Mouse (Mus musculus): ENCODE measurements at regions not wholly inside any gene's neighbourhood (a gene's known extent, or its start where the extent isn't known, plus 50 kb on each side); places are given as distances from the start of the nearest gene placed in this dataset.
"Not testable (repeated sequence)": the region's sequence is repeated elsewhere in the genome, so short reads cannot be mapped to it uniquely, and the experiment has no call there.

DNA sequence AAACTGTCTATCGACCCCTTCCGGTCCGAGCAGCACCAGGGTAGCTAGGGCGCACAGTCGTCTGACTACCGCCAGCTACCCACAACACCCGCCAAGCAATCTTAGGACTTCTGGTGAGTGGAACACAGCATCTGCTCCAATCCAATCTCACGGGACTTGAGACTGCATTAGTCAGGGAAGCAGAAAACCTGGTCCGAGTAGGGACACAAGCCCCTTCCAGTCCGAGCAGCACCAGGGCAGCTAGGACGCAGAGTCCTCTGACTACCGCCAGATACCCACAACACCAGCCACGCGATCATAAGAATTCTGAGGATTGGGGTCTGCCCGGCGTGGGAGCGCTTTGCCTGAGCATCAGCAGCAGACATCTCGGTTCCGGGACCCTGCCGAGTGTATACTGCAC is 79.6 kb downstream of the Gm10715 start:
- not testable (repeated sequence) for DNase-seq

DNA sequence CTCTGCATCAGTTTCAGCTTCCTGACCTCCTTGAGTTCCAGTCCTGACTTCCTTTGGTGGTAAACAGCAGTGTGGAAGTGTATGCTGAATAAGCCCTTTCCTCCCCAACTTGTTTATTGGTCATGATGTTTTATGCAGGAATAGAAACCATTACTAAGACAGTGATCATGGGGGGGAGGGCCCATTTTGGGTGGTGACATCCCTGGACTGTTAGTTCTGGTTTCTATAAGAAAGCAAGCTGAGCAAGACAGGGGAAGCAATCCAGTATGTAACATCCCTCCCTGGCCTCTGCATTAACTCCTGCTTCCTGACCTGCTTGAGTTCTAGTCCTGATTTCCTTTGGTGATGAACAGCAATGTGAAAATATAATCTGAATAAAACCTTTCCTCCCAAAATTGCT is 124.5 kb downstream of the Gm10715 start:
- DNase-seq = no peak

DNA sequence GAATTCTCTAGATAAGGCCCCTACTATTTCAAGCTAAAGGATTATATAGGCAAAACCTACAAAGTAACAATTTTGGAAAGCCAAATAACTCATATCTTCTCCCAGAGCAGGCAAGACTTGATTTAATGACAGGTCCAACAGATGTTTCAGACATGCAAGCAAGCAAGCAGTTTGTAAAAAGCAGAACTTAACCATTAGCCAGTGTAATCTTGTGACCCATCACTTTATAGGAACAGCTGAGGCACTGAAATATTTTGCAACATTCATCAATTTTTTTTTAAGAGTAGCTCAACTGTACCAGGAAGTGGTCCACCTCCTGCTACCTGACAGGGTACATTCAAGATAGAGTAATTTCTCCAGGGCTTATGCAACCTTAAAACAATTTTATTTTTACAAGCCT is 147.7 kb downstream of the Gm10715 start:
- no peak for DNase-seq

- peak in 1 of 2 experiments; percentile 2 for DNase-seq
These were observed 135.6 kb upstream of the Alkbh8 start for GRCm38 (mm10) chr9:3199151-3200018.

- DNase-seq = not testable (repeated sequence)
These were observed 135.0 kb upstream of the Alkbh8 start for GRCm38 (mm10) chr9:3200019-3200347.

GRCm38 (mm10) chr9:3208120-3208519 is 126.8 kb upstream of the Alkbh8 start:
- DNase-seq = not testable (repeated sequence)

- DNase-seq = peak; percentile 53 to 67
These were observed 76.3 kb upstream of the Alkbh8 start for GRCm38 (mm10) chr9:3258396-3259300.

DNA sequence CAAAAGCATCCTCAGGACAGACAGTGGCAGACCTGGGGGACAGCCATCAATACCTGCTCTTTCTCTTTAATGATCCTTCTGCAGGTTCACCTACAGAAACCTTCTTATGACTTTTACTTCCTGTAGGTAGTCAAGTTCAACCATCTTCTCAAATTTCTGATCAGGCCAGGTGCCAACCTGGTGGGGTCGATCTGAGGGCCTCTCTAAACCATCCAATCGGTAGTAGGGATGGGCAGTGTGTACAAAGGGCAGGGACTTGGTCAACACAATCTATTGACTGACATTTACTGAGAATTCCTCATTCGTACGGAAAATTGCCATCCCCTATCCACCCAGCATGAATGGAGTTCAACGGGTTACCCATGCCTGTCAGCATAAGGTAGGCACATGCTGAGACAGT is 74.8 kb upstream of the Alkbh8 start:
- no peak for DNase-seq

- DNase-seq = no peak
These were observed 74.1 kb upstream of the Alkbh8 start for GRCm38 (mm10) chr9:3260860-3261259.

DNA sequence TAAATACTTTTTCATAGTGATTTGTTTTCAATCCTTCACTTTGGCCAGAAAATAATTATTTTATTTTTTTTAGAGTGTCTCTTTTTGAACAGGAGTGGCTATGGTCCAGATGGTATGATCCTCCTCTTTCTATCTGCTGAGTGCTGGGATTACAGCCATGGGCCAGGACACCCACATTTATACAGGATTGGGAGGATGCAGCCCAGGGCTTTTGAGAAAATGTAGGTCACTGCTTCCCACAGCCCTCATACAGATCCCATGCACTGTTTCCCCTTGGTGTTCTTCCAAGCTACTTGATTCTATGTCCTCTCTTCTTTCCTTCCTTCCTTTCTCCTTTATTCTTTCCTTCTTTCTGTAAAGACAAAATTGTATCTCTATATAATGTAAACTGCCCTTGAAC is 70.5 kb upstream of the Alkbh8 start:
- no peak for DNase-seq

DNA sequence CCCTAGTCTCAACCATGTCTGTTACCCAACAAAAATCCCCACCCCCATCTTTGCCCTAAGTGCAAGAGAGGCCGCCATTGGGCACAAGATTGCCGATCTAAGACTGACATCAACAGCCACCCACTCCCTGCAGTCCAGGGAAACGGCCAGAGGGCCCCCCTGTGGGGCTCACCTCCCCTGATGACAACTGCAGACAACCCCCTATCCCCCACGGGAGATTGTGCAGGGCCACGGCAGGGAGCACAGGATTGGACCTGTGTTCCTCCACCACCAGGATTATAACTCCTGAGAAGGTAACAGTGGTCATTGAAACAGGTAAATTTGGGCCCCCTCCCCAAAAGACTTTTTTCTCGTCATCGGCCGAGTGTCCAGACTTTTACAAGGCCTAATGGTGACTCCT is 54.4 kb upstream of the Alkbh8 start:
- not testable (repeated sequence) for DNase-seq

- DNase-seq = peak; percentile 49 to 63
These were observed 53.0 kb upstream of the Alkbh8 start for GRCm38 (mm10) chr9:3281906-3282305.

DNA sequence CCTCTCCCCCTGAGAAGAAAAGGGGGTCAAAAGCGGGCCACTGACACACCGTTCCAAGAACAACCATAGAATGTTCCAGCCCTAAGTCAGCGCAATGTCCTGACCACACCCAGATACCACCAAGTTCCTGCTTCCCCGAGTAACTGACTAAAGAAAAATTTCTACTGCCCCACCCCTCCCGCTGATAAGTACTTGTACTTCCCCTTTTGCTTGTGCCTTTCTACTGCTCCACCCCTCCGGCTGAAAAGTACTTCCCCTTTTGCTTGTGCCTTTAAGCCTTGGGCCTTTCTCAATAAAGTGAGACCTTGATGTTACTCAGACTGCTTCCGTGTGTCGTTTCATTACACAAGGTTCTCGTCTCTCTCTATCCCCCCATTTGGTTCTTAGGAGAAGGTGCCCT is 51.6 kb upstream of the Alkbh8 start:
- not testable (repeated sequence) for DNase-seq
